Mouse (Mus musculus) CH12.LX (cell line): ENCODE data around the gene Ift27. TPM values are rescaled to one million over a fixed set of nuclear protein-coding genes. Genes with fewer than 3 reads are reported as not detected.

ENCODE experiments used
- DNase-seq: peaks from one replicate; pipeline ENCODE4 v3.0.0-alpha.2; 2013; ENCODE audit errors: extremely low read depth
- H3K27ac ChIP-seq: 2 replicates; pipeline ENCODE4 v1.5.1; 2012; ENCODE audit warnings: low read depth, mild to moderate bottlenecking, control low read depth, moderate library complexity; ENCODE audit not compliant: insufficient read depth
- H3K27me3 ChIP-seq: replicated peaks from 2 replicates; pipeline ENCODE3; 2012; ENCODE audit warnings: inconsistent platforms
- H3K36me3 ChIP-seq, 2 experiments: replicated peaks in 1 of 2; 2 replicates each; pipeline versions ENCODE3 to v1.6.1; 2012; ENCODE audit warnings: inconsistent platforms in 1 of 2, low read length in 1 of 2, mild to moderate bottlenecking in 1 of 2, mixed read lengths in 1 of 2, moderate library complexity in 1 of 2; ENCODE audit not compliant: control insufficient read depth in 1 of 2, insufficient read depth in 1 of 2
- H3K4me1 ChIP-seq, 2 experiments: 2 replicates each; pipeline ENCODE4 v1.6.1; 2012; ENCODE audit warnings: inconsistent platforms in 1 of 2, moderate library complexity in 1 of 2; ENCODE audit not compliant: insufficient read depth in 2 of 2, control insufficient read depth in 1 of 2
- H3K4me2 ChIP-seq: 2 replicates; pipeline ENCODE4 v1.6.1; 2012; ENCODE audit warnings: low read depth, mild to moderate bottlenecking, control low read depth; ENCODE audit not compliant: poor library complexity, insufficient read depth, severe bottlenecking
- H3K4me3 ChIP-seq, 3 experiments: fragments of 150-350 bp in 1 of 3; sonication (generic) in 1 of 3; replicated peaks in 1 of 3; 2 replicates each; pipeline versions ENCODE3 to v1.5.1; 2011 to 2012; ENCODE audit warnings: low read depth in 2 of 3, low read length in 2 of 3, mild to moderate bottlenecking in 2 of 3, moderate library complexity in 2 of 3, control low read depth in 1 of 3, improper control_type of control experiment in 1 of 3, inconsistent platforms in 1 of 3, mixed read lengths in 1 of 3; ENCODE audit not compliant: poor library complexity in 1 of 3
- H3K79me2 ChIP-seq: replicated peaks from 2 replicates; pipeline ENCODE4 v1.6.1; 2012; ENCODE audit warnings: mild to moderate bottlenecking, moderate library complexity; ENCODE audit not compliant: control insufficient read depth, poor library complexity, insufficient read depth, severe bottlenecking; ENCODE audit errors: extremely low read depth
- H3K9ac ChIP-seq: 2 replicates; pipeline ENCODE4 v1.6.1; 2012; ENCODE audit warnings: low read depth, mild to moderate bottlenecking, control low read depth, moderate library complexity; ENCODE audit not compliant: insufficient read depth
- H3K9me3 ChIP-seq: replicated peaks from 2 replicates; pipeline ENCODE3; 2012; ENCODE audit warnings: low read length, inconsistent platforms, mixed read lengths
- BHLHE40 ChIP-seq: IDR thresholded peaks from 2 replicates; pipeline ENCODE4 v1.6.1; 2011; ENCODE audit warnings: mild to moderate bottlenecking, low read depth, low read length, improper control_type of control experiment
- CHD1 ChIP-seq: IDR thresholded peaks from 2 replicates; pipeline ENCODE4 v1.6.1; 2012; ENCODE audit warnings: low read depth, low read length, improper control_type of control experiment, inconsistent platforms
- CHD2 ChIP-seq: IDR thresholded peaks from 2 replicates; pipeline ENCODE4 v1.6.1; 2011; ENCODE audit warnings: low read length, improper control_type of control experiment
- CTCF ChIP-seq, 2 experiments: IDR thresholded peaks in 1 of 2; conservative IDR thresholded peaks in 1 of 2; 2 replicates each; pipeline ENCODE4 v1.5.1; 2011 to 2012; ENCODE audit warnings: low read depth in 2 of 2, low read length in 2 of 2, improper control_type of control experiment in 1 of 2, inconsistent platforms in 1 of 2, mild to moderate bottlenecking in 1 of 2, moderate library complexity in 1 of 2
- E2F4 ChIP-seq: IDR thresholded peaks from 2 replicates; pipeline ENCODE4 v1.6.1; 2011; ENCODE audit warnings: low read depth, low read length, improper control_type of control experiment; ENCODE audit not compliant: insufficient replicate concordance
- ELF1 ChIP-seq: IDR thresholded peaks from 2 replicates; pipeline ENCODE4 v1.6.1; 2014; ENCODE audit warnings: low read depth, mild to moderate bottlenecking, inconsistent platforms, low read length, improper control_type of control experiment
- EP300 ChIP-seq: IDR thresholded peaks from 2 replicates; pipeline ENCODE4 v1.6.1; 2011; ENCODE audit warnings: low read length, improper control_type of control experiment
- ETS1 ChIP-seq: conservative IDR thresholded peaks from 2 replicates; pipeline ENCODE4 v1.6.1; 2012; ENCODE audit warnings: low read depth, mild to moderate bottlenecking, inconsistent platforms, low read length, improper control_type of control experiment, moderate library complexity
- GABPA ChIP-seq: IDR thresholded peaks from 2 replicates; pipeline ENCODE4 v1.6.1; 2012; ENCODE audit warnings: low read depth, low read length, improper control_type of control experiment, inconsistent platforms; ENCODE audit not compliant: insufficient replicate concordance
- HCFC1 ChIP-seq: IDR thresholded peaks from 2 replicates; pipeline ENCODE4 v1.6.1; 2012; ENCODE audit warnings: low read depth, mild to moderate bottlenecking, inconsistent platforms, low read length, improper control_type of control experiment
- IRF4 ChIP-seq: IDR thresholded peaks from 2 replicates; pipeline ENCODE4 v1.6.1; 2014; ENCODE audit warnings: low read depth, mild to moderate bottlenecking, inconsistent platforms, low read length, improper control_type of control experiment
- JUN ChIP-seq: IDR thresholded peaks from 2 replicates; pipeline ENCODE4 v1.6.1; 2011; ENCODE audit warnings: low read depth, mild to moderate bottlenecking, low read length, improper control_type of control experiment, moderate library complexity; ENCODE audit not compliant: insufficient read depth
- JUND ChIP-seq: conservative IDR thresholded peaks from 2 replicates; pipeline ENCODE4 v1.6.1; 2011; ENCODE audit warnings: low read depth, low read length, improper control_type of control experiment
- KAT2A ChIP-seq: IDR thresholded peaks from 2 replicates; pipeline ENCODE4 v1.6.1; 2012; ENCODE audit warnings: low read length, improper control_type of control experiment, inconsistent platforms; ENCODE audit not compliant: insufficient replicate concordance
- MAFK ChIP-seq: IDR thresholded peaks from 2 replicates; pipeline ENCODE4 v1.6.1; 2011; ENCODE audit warnings: low read length, improper control_type of control experiment; ENCODE audit not compliant: insufficient replicate concordance
- MAX ChIP-seq: IDR thresholded peaks from 2 replicates; pipeline ENCODE4 v1.6.1; 2011; ENCODE audit warnings: low read length, improper control_type of control experiment
- MAZ ChIP-seq: IDR thresholded peaks from 2 replicates; pipeline ENCODE4 v1.6.1; 2012; ENCODE audit warnings: low read depth, mild to moderate bottlenecking, inconsistent platforms, low read length, improper control_type of control experiment, moderate library complexity
- MEF2A ChIP-seq: IDR thresholded peaks from 2 replicates; pipeline ENCODE4 v1.6.1; 2014; ENCODE audit warnings: low read depth, mild to moderate bottlenecking, inconsistent platforms, low read length, improper control_type of control experiment, borderline replicate concordance
- MXI1 ChIP-seq: IDR thresholded peaks from 2 replicates; pipeline ENCODE4 v1.6.1; 2011; ENCODE audit warnings: mild to moderate bottlenecking, low read depth, low read length, improper control_type of control experiment
- MYC ChIP-seq: IDR thresholded peaks from 2 replicates; pipeline ENCODE4 v1.6.1; 2011; ENCODE audit warnings: low read depth, mild to moderate bottlenecking, improper control_type of control experiment, low read length
- NELFE ChIP-seq: IDR thresholded peaks from 2 replicates; pipeline ENCODE4 v1.6.1; 2011; ENCODE audit warnings: low read depth, low read length, improper control_type of control experiment
- NRF1 ChIP-seq: IDR thresholded peaks from 2 replicates; pipeline ENCODE4 v1.6.1; 2014; ENCODE audit warnings: low read depth, mild to moderate bottlenecking, inconsistent platforms, low read length, improper control_type of control experiment, moderate library complexity
- PAX5 ChIP-seq: IDR thresholded peaks from 2 replicates; pipeline ENCODE4 v1.6.1; 2012; ENCODE audit warnings: low read length, inconsistent platforms, mixed read lengths
- POLR2A ChIP-seq: IDR thresholded peaks from 2 replicates; pipeline ENCODE4 v1.6.1; 2011; ENCODE audit warnings: low read depth, mild to moderate bottlenecking, improper control_type of control experiment, low read length
- POLR2AphosphoS2 ChIP-seq: IDR thresholded peaks from 2 replicates; pipeline ENCODE4 v1.6.1; 2011; ENCODE audit warnings: low read depth, low read length, improper control_type of control experiment
- RAD21 ChIP-seq: IDR thresholded peaks from 2 replicates; pipeline ENCODE4 v1.6.1; 2011; ENCODE audit warnings: low read depth, mild to moderate bottlenecking, low read length, improper control_type of control experiment, moderate library complexity
- RCOR1 ChIP-seq: conservative IDR thresholded peaks from 2 replicates; pipeline ENCODE4 v1.6.1; 2012; ENCODE audit warnings: low read depth, mild to moderate bottlenecking, inconsistent platforms, low read length, improper control_type of control experiment
- SIN3A ChIP-seq: IDR thresholded peaks from 2 replicates; pipeline ENCODE4 v1.6.1; 2012; ENCODE audit warnings: low read length, improper control_type of control experiment, inconsistent platforms
- SMC3 ChIP-seq: IDR thresholded peaks from 2 replicates; pipeline ENCODE4 v1.6.1; 2011; ENCODE audit warnings: low read depth, low read length, improper control_type of control experiment
- TBP ChIP-seq: conservative IDR thresholded peaks from 2 replicates; pipeline ENCODE4 v1.6.1; 2011; ENCODE audit warnings: low read depth, low read length, improper control_type of control experiment
- TCF12 ChIP-seq: IDR thresholded peaks from 2 replicates; pipeline ENCODE4 v1.6.1; 2014; ENCODE audit warnings: low read depth, mild to moderate bottlenecking, inconsistent platforms, low read length, improper control_type of control experiment
- UBTF ChIP-seq: IDR thresholded peaks from 2 replicates; pipeline ENCODE4 v1.6.1; 2012; ENCODE audit warnings: low read depth, mild to moderate bottlenecking, inconsistent platforms, low read length, improper control_type of control experiment, moderate library complexity
- USF1 ChIP-seq: IDR thresholded peaks from 2 replicates; pipeline ENCODE4 v1.6.1; 2014; ENCODE audit warnings: low read depth, mild to moderate bottlenecking, inconsistent platforms, low read length, improper control_type of control experiment
- USF2 ChIP-seq: conservative IDR thresholded peaks from 2 replicates; pipeline ENCODE4 v1.6.1; 2011; ENCODE audit warnings: low read depth, low read length, improper control_type of control experiment
- ZC3H11A ChIP-seq: IDR thresholded peaks from 2 replicates; pipeline ENCODE4 v1.6.1; 2012; ENCODE audit warnings: low read depth, mild to moderate bottlenecking, inconsistent platforms, low read length, improper control_type of control experiment
- ZKSCAN1 ChIP-seq: IDR thresholded peaks from 2 replicates; pipeline ENCODE4 v1.6.1; 2012; ENCODE audit warnings: low read depth, inconsistent platforms, low read length, improper control_type of control experiment, borderline replicate concordance
- ZMIZ1 ChIP-seq: IDR thresholded peaks from 2 replicates; pipeline ENCODE4 v1.6.1; 2012; ENCODE audit warnings: low read depth, mild to moderate bottlenecking, inconsistent platforms, low read length, improper control_type of control experiment
- ZNF384 ChIP-seq: IDR thresholded peaks from 2 replicates; pipeline ENCODE4 v1.6.1; 2012; ENCODE audit warnings: low read depth, low read length, improper control_type of control experiment, inconsistent platforms
- dilution Hi-C: fragments of 300-500 bp; cut with MboI; formaldehyde crosslinking; loops from 2 replicates; pipeline ENCODE4 v1.14.3; 2020; ENCODE audit warnings: low sequenced_read_pairs; ENCODE audit not compliant: extremely low pct_unique_long_range_greater_than_20kb, extremely low pct_ligation_motif_present
- in situ Hi-C: fragments of 300-500 bp; cut with MboI; formaldehyde crosslinking; loops from 3 replicates; pipeline ENCODE4 v1.14.3; 2019; ENCODE audit warnings: low sequenced_read_pairs, low pct_ligation_motif_present, low pct_unique_long_range_greater_than_20kb, mixed read lengths
- polyA plus RNA-seq: library from polyadenylated mRNA; unstranded; fragments of >175 nt; gene quantifications from 2 replicates; pipeline ENCODE4 v1.2.1, GENCODE M21; 2012; ENCODE audit warnings: low read depth; ENCODE audit not compliant: insufficient read length
- total RNA-seq, 2 experiments: library from RNA; depleted of rRNA; stranded (reverse); fragments of 300-350 nt in 1 of 2; fragments of >200 nt in 1 of 2; gene quantifications; 2 replicates each; pipeline ENCODE4 v1.2.3; 2012 to 2014

The Ift27 gene
- total and polyA plus RNA-seq, 3 experiments, result 67.1 to 82.1 (median 72.1) TPM

- peaks cover 0 to 13% of the 10 kb centered on the region in 2 experiments for H3K36me3 ChIP-seq
- peaks cover 21 to 50% of the 10 kb centered on the region in 2 experiments; a peak in 3 of 4 replicates for H3K4me1 ChIP-seq
- no peaks in the 10 kb centered on the region for H3K9me3 ChIP-seq
- no peak overlapping the region for H3K9ac ChIP-seq
- in situ Hi-C loops, result loop anchor here (10.0 to 25.0 kb wide), 2 partner anchors 149 to 352 kb away; partner anchors contain the start of genes C1qtnf6 and Sstr3
- TF ChIP-seq POLR2AphosphoS2 (no peak), USF1 (no peak), SMC3 (no peak), NRF1 (no peak), MYC (peak; percentile 90), GABPA (no peak), SIN3A (no peak), ZKSCAN1 (no peak), ZNF384 (no peak), POLR2A (no peak), ZC3H11A (no peak), UBTF (no peak), RCOR1 (no peak), ETS1 (peak; percentile 97), ELF1 (no peak), E2F4 (no peak), TCF12 (peak; percentile 57; the same call in 1 of the 2 replicates), IRF4 (peak; percentile 61; the same call in 1 of the 2 replicates), MXI1 (peak; percentile 73; the same call in 1 of the 2 replicates), MEF2A (no peak; the same call in 1 of the 2 replicates), MAFK (peak; percentile 88), ZMIZ1 (no peak), MAZ (no peak), EP300 (peak; percentile 59), PAX5 (no peak), CHD2 (no peak), NELFE (no peak), BHLHE40 (peak; percentile 62), TBP (no peak), JUN (peak; percentile 84), RAD21 (no peak), CTCF (conservative IDR thresholded peaks at IDR 0.05 in 1 of 2, IDR thresholded peaks at IDR 0.05 in 1 of 2; ENCODE audit: low read depth in 2 of 2, low read length in 2 of 2) (no peak), KAT2A (no peak), USF2 (no peak), MAX (peak; percentile 91), JUND (peak; percentile 81), HCFC1 (no peak), CHD1 (no peak)
- dilution Hi-C loops, result no loop called here
- H3K4me3 ChIP-seq, result no peak overlapping the region
- peak; percentile 55 for DNase-seq
- H3K79me2 ChIP-seq, result no peaks in the 10 kb centered on the region
- 0 out of 2 replicates have a peak overlapping the region, but pooled peaks have one; percentile 9 for H3K27ac ChIP-seq
- H3K27me3 ChIP-seq, result no peaks in the 10 kb centered on the region
- no peak overlapping the region for H3K4me2 ChIP-seq
Observed at GRCm38 (mm10) chr15:78185609-78186008, 11.7 kb upstream of the Ift27 start.
